Mouse (Mus musculus): Measurements from ENCODE around the gene Dnajc7. TPM values are rescaled to one million over a fixed set of nuclear protein-coding genes. Genes with fewer than 3 reads are reported as not detected.

Dnajc7 gene
- total RNA-seq (2023) = 411 TPM

DNA sequence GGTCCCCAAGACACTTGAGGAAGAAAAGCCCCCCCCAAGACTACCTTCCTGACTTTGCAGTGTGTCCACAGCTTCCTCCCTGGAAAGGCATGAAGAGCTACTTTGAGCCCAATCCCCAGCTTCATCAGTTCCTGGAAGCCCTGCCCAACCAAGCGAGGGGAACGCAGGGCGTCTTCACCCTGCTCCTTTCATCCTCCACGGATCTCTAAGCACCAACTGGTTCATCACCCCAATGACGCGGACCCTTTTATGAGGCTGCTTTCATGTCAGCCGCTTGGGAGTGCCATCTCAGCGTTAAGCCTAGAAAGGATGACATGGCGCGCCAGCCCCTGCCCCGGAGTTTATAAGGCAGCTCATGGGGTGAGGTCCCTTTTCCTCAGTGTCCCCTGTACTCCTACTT lies at the start of gene Dnajc7:
Gene Dnajc7 (minus strand): TSS at position 187 of the 400 bp plus-strand sequence.

DNA sequence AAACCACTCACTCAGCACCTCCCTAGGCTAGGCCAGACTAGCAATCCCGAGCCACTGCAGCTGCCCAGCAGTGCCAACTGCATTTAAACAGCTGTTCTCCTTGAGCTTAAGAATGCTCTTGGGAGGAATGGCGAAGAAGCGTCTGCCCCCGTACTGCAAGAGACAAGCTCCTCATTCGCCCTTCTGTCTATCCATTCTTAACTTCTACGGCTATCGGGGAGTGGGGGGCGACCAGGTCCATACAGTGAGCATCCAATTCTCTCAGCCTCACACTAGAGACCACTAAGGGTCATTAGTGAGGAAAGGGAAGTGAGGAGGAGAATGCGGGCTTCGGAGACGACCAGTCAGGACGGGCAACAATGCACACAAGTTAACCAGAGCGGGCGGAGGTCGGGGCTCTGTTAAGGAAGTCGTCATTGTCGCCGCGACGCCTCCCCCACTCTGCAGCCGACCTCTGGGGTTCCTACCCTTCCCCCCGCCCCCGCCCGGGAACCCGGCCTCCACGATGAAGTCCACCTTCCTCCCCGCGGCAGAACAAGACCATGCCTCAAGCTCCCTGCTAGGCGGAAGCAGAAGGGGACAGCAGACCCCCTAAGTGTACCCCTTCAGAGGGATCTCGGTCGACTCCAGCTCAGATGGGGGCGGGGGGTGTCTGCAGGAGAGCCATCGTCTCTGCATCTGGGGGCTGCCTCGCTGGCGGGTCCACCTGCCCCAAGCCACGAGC lies 1.0 kb downstream of the Dnajc7 start, which contains the start of gene Nkiras2:
Gene Nkiras2 (plus strand): TSS at position 484 of the 724 bp plus-strand sequence.

GRCm38 (mm10) chr11:100574708-100575483 lies 45.1 kb downstream of the Dnajc7 start, which contains the start of gene Cnp:
Gene Cnp (plus strand): TSS chr11:100574904.

DNA sequence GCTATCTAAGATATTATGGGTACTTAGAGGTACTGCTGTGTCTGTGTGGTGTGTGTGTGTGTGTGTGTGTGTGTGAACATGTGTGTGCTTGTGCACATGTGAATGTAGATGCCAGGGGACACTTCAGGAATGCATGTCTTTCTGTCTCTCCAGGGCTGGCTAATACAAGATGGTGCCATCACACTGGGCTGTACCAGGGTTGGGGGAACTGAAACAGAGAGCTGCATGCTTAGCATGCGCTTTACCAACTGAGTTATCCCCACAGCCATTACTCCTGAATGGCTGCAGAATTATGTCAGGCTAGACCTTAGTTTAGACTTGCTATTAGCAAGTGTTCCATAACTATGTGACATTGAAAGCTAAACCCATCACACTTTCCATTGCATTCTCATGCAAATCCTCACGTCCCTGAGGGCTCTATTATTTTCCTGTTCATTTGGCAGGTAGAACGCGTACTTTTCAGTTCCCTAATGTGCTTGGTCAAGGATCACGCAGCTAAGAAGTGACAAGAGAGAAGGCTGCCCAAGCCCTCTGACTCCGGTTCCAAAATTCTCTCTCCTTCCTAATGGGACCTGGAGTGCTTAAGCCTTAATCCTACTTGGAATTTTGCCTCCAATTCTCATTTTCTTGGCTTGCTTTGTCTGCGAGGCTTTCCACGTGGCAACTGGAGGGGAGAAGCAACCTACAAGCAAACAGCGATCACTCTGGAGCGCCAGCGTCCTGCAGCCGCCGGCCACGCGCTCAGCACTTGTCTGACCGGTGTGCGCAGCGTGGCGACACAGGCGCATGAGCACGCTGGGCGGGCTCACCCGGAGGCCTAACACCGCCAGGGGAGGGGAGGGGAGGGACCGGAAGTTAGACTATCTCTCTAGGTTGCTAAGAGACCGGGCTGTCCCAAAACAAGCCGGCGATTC lies 74.9 kb downstream of the Dnajc7 start, which contains the start of gene Ttc25:
Gene Ttc25 (plus strand): TSS at position 776 of the 914 bp plus-strand sequence.

Other genes with a start within 250 kb of the Dnajc7 start
- gene Jup, start 222.4 kb downstream of the Dnajc7 start, total RNA-seq (2023) = 13.5 TPM
- gene P3h4, start 205.3 kb downstream of the Dnajc7 start, total RNA-seq (2023) = 0.35 TPM
- gene Fkbp10, start 204.5 kb downstream of the Dnajc7 start, total RNA-seq (2023) = 1.8 TPM
- gene Nt5c3b, start 178.4 kb downstream of the Dnajc7 start, total RNA-seq (2023) = 91.2 TPM
- 2.0 TPM for gene Klhl10, start 178.3 kb downstream of the Dnajc7 start, total RNA-seq (2023)
- gene Klhl11, start 147.4 kb downstream of the Dnajc7 start, total RNA-seq (2023) = 27.2 TPM
- 150 TPM for gene Acly, start 92.2 kb downstream of the Dnajc7 start, total RNA-seq (2023)
- gene Ttc25, start 74.6 kb downstream of the Dnajc7 start, total RNA-seq (2023) = not detected
- gene Cnp, start 45.3 kb downstream of the Dnajc7 start, total RNA-seq (2023) = 107 TPM
- gene Nkiras2, start 924 bp downstream of the Dnajc7 start, total RNA-seq (2023) = 20.9 TPM
- gene Zfp385c, start 72.3 kb upstream of the Dnajc7 start, total RNA-seq (2023) = not detected
- 8.6 TPM for gene Dhx58, start 84.1 kb upstream of the Dnajc7 start, total RNA-seq (2023)
- gene Kat2a, start 92.3 kb upstream of the Dnajc7 start, total RNA-seq (2023) = 45.7 TPM
- 0.98 TPM for gene Hspb9, start 93.7 kb upstream of the Dnajc7 start, total RNA-seq (2023)
- gene Rab5c, start 118.0 kb upstream of the Dnajc7 start, total RNA-seq (2023) = 113 TPM
- 0.65 TPM for gene Kcnh4, start 139.8 kb upstream of the Dnajc7 start, total RNA-seq (2023)
- not detected for gene Hcrt, start 142.8 kb upstream of the Dnajc7 start, total RNA-seq (2023)
- gene Ghdc, start 150.8 kb upstream of the Dnajc7 start, total RNA-seq (2023) = 6.1 TPM
- 174 TPM for gene Stat5b, start 230.6 kb upstream of the Dnajc7 start, total RNA-seq (2023)
- gene Stat5a, start 239.2 kb upstream of the Dnajc7 start, total RNA-seq (2023) = 114 TPM

Measured in CD4-positive naive resting alpha-beta T cell, adult 57 days (primary cell).